Mouse (Mus musculus) E14TG2a.4 (cell line): ENCODE results near the gene Gm42421.

Source experiments
- CTCF ChIP-seq: conservative IDR thresholded peaks from 2 replicates; pipeline ENCODE4 v1.5.1; 2014; ENCODE audit warnings: low read length
- NANOG ChIP-seq: IDR thresholded peaks from 2 replicates; pipeline ENCODE4 v1.6.1; 2014; ENCODE audit warnings: borderline replicate concordance, low read length, mixed read lengths
- POU5F1 ChIP-seq: IDR thresholded peaks from 2 replicates; pipeline ENCODE4 v1.6.1; 2014; ENCODE audit warnings: low read length, borderline replicate concordance

- TF ChIP-seq CTCF = no peak
- TF ChIP-seq POU5F1 = no peak
- no peak for TF ChIP-seq NANOG
These were observed 15.5 kb downstream of the Gm42421 start for GRCm38 (mm10) chr5:143943231-143944125.
